Mouse (Mus musculus): Measurements from ENCODE around the gene Majin. TPM values are rescaled to one million over a fixed set of nuclear protein-coding genes. Genes with fewer than 3 reads are reported as not detected.

The Majin gene
- total RNA-seq, 1 experiment from 2014 or later: 2.9 TPM

GRCm38 (mm10) chr19:6262839-6263433, 78.7 kb downstream of the Majin start:
- no peak for DNase-seq

GRCm38 (mm10) chr19:6264200-6264599, 80.0 kb downstream of the Majin start:
- DNase-seq: no peak

GRCm38 (mm10) chr19:6264945-6265344, 80.8 kb downstream of the Majin start:
- no peak for DNase-seq

- DNase-seq: no peak
Observed at GRCm38 (mm10) chr19:6265727-6266182, 81.6 kb downstream of the Majin start.

- no peak for DNase-seq
Observed at GRCm38 (mm10) chr19:6267306-6268169, 83.3 kb downstream of the Majin start.

- DNase-seq: peak; percentile 86
Observed at GRCm38 (mm10) chr19:6268170-6268528, 84.0 kb downstream of the Majin start.

- no peak for DNase-seq
Observed at GRCm38 (mm10) chr19:6268670-6269132, 84.5 kb downstream of the Majin start.

- DNase-seq: peak; percentile 44
Observed at GRCm38 (mm10) chr19:6269798-6270475, 85.7 kb downstream of the Majin start.

GRCm38 (mm10) chr19:6270661-6271060, 86.5 kb downstream of the Majin start:
- no peak for DNase-seq

- DNase-seq: no peak
Observed at GRCm38 (mm10) chr19:6271206-6271605, 87.0 kb downstream of the Majin start.

GRCm38 (mm10) chr19:6272053-6272452, 87.9 kb downstream of the Majin start:
- DNase-seq: no peak

- no peak for DNase-seq
Observed at GRCm38 (mm10) chr19:6272738-6273137, 88.5 kb downstream of the Majin start.

GRCm38 (mm10) chr19:6273592-6273991, 89.4 kb downstream of the Majin start:
- no peak for DNase-seq

Small RNA genes within 50 kb of the gene (microRNA-seq; reads per million reads assigned to microRNA genes)
- gene Mir192: 48.0 to 919 reads per million in 2 experiments
- 55.2 to 1,273 reads per million in 2 experiments for gene Mir194-2

Other genes starting within 250 kb of the Majin start
- gene Pola2, start 220.2 kb upstream of the Majin start, total RNA-seq (2021): 28.4 and 29.6 TPM in 2 replicates
- gene Slc22a20, start 198.2 kb upstream of the Majin start, total RNA-seq (2021): not detected in 2 replicates
- 28.0 and 40.2 TPM in 2 replicates for gene Capn1, start 168.5 kb upstream of the Majin start, total RNA-seq (2021)
- gene Syvn1, start 137.8 kb upstream of the Majin start, total RNA-seq (2021): 59.7 and 65.6 TPM in 2 replicates
- gene Mrpl49, start 126.6 kb upstream of the Majin start, total RNA-seq (2021): 65.2 and 65.7 TPM in 2 replicates
- 891 and 1,016 TPM in 2 replicates for gene Fau, start 126.5 kb upstream of the Majin start, total RNA-seq (2021)
- 34.6 TPM in 2 replicates for gene Znhit2, start 123.2 kb upstream of the Majin start, total RNA-seq (2021)
- gene Tm7sf2, start 116.0 kb upstream of the Majin start, total RNA-seq (2021): 59.9 and 66.0 TPM in 2 replicates
- gene Vps51, start 107.2 kb upstream of the Majin start, total RNA-seq (2021): 68.8 and 80.9 TPM in 2 replicates
- 0.85 TPM in 1 of 2 replicates, not detected in the other for gene Tmem262, start 104.4 kb upstream of the Majin start, total RNA-seq (2021)
- gene Gm28374, start 102.1 kb upstream of the Majin start, total RNA-seq (2021): not detected in 2 replicates
- 41.9 and 43.0 TPM in 2 replicates for gene Zfpl1, start 99.4 kb upstream of the Majin start, total RNA-seq (2021)
- 3.0 and 4.1 TPM in 2 replicates for gene Cdca5, start 99.4 kb upstream of the Majin start, total RNA-seq (2021)
- gene AC131692.1, start 90.0 kb upstream of the Majin start, total RNA-seq (2021): not detected in 2 replicates
- 0.24 and 0.38 TPM in 2 replicates for gene Naaladl1, start 78.6 kb upstream of the Majin start, total RNA-seq (2021)
- 15.1 and 19.5 TPM in 2 replicates for gene Sac3d1, start 65.7 kb upstream of the Majin start, total RNA-seq (2021)
- 23.5 and 26.9 TPM in 2 replicates for gene Snx15, start 56.1 kb upstream of the Majin start, total RNA-seq (2021)
- gene Batf2, start 43.4 kb upstream of the Majin start, total RNA-seq (2021): 1.00 and 2.1 TPM in 2 replicates
- 74.5 and 74.7 TPM in 2 replicates for gene Arl2, start 42.8 kb upstream of the Majin start, total RNA-seq (2021)
- 20.1 and 25.8 TPM in 2 replicates for gene Gpha2, start 42.0 kb downstream of the Majin start, total RNA-seq (2021)
- 95.5 and 103 TPM in 2 replicates for gene Ppp2r5b, start 51.5 kb downstream of the Majin start, total RNA-seq (2021)
- 33.8 and 47.0 TPM in 2 replicates for gene Atg2a, start 57.3 kb downstream of the Majin start, total RNA-seq (2021)
- 101 and 126 TPM in 2 replicates for gene Ehd1, start 92.3 kb downstream of the Majin start, total RNA-seq (2021)
- gene Cdc42bpg, start 122.1 kb downstream of the Majin start, total RNA-seq (2021): 22.8 and 34.2 TPM in 2 replicates
- gene Men1, start 150.6 kb downstream of the Majin start, total RNA-seq (2021): 60.1 and 69.7 TPM in 2 replicates
- 44.7 and 56.3 TPM in 2 replicates for gene Map4k2, start 156.7 kb downstream of the Majin start, total RNA-seq (2021)
- 211 and 245 TPM in 2 replicates for gene Sf1, start 179.3 kb downstream of the Majin start, total RNA-seq (2021)
- 61.6 and 85.9 TPM in 2 replicates for gene Pygm, start 200.0 kb downstream of the Majin start, total RNA-seq (2021)
- 37.6 and 39.5 TPM in 2 replicates for gene Rasgrp2, start 215.0 kb downstream of the Majin start, total RNA-seq (2021)
- gene Nrxn2, start 234.3 kb downstream of the Majin start, total RNA-seq (2021): 11.1 and 12.7 TPM in 2 replicates

Measured in adrenal gland, postnatal 25 days (tissue).